Mouse (Mus musculus): ENCODE data around the gene Rilpl1. TPM values are rescaled to one million over a fixed set of nuclear protein-coding genes. Genes with fewer than 3 reads are reported as not detected.

The Rilpl1 gene
- polyA plus RNA-seq, 1 experiment from 2014 or later = 18.1 TPM

DNA sequence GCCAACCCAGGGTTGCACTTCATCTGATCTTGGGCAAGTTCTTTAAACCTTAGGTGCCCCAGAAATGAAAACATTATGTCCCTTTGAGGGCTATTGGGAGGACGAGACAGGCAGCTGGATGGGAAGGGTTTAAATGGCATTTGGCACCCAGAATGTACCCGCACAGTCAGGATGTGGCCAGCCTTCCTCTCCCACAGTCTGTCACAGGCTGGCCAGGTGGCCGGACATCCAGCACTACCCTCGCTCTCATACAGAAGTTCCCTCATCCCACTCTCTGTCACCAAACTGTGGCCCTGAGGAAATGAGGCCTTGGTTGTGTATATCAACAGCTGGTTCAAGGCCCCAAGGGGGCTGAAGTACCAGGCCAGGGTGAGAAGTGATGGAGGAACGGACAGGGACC, 6.2 kb downstream of the Rilpl1 start:
- Histone ChIP-seq H3K27ac (no peak overlapping the region), H3K4me1 (peaks cover 20% of the 10 kb centered on the region), H3K27me3 (ENCODE audit: poor library complexity, severe bottlenecking) (no peaks in the 10 kb centered on the region), H3K9me3 (peaks cover 9% of the 10 kb centered on the region; the same call in 1 of the 2 replicates), H3K36me3 (replicated peaks) (peaks cover 70% of the 10 kb centered on the region), H3K4me3 (no peak overlapping the region)
- 95% methylated on average over 5 of the region's 5 CpGs for WGBS
- DNase-seq (ENCODE audit: extremely low spot score, low spot score) = no peak

DNA sequence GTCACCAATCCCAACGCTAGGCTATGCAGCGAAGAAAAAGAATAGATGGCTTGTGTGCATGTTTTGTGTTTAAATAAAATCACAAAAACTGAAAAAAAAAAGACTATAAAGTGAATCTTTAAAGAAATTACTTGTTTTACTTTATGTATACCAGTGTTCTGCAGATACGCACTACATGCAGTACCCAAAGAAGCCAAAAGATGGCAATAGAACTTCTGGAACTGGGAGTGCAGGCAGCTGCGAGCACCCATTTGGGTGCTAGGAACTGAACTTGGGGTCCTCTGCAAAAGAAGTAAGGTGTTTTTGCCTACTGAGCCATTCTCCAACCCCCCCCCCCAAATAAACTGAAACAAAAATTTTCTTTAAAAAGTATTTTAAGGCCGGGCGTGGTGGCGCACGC, 8.2 kb downstream of the Rilpl1 start:
- Histone ChIP-seq H3K27me3 (ENCODE audit: poor library complexity, severe bottlenecking) (no peaks in the 10 kb centered on the region), H3K27ac (no peak overlapping the region), H3K4me1 (peaks cover 7% of the 10 kb centered on the region), H3K36me3 (replicated peaks) (peaks cover 86% of the 10 kb centered on the region), H3K4me3 (no peak overlapping the region), H3K9me3 (peaks cover 9% of the 10 kb centered on the region; the same call in 1 of the 2 replicates)
- DNase-seq (ENCODE audit: extremely low spot score, low spot score) = no peak
- 93% methylated on average over 8 of the region's 8 CpGs for WGBS

DNA sequence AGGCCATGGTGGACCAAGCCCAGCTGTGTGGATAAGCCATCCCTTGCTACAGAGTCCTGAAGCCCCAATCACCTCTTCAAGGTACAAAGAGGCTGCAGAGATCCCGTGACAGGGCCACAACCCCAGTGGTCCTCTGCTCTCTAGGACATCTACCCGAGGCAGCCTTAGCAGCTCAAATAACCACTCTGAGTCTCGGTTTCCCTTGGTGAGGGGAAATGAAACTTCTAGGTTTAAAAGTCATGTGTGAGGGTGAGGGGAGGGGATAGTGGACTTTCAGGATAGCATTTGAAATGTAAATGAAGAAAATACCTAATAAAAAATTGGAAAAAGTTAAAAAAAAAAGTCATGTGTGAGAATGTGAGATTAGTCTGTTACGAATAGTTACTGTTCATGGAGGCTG, 9.6 kb downstream of the Rilpl1 start:
- no peaks in the 10 kb centered on the region for H3K27me3 ChIP-seq (ENCODE audit: poor library complexity, severe bottlenecking)
- 89% methylated on average over 4 of the region's 4 CpGs for WGBS
- H3K27ac ChIP-seq = no peak overlapping the region
- peaks cover 9% of the 10 kb centered on the region; the same call in 1 of the 2 replicates for H3K9me3 ChIP-seq
- peaks cover 91% of the 10 kb centered on the region for H3K36me3 ChIP-seq (replicated peaks)
- DNase-seq (ENCODE audit: extremely low spot score, low spot score) = no peak
- H3K4me3 ChIP-seq = no peak overlapping the region
- H3K4me1 ChIP-seq = peaks cover 5% of the 10 kb centered on the region; the same call in 1 of the 2 replicates

DNA sequence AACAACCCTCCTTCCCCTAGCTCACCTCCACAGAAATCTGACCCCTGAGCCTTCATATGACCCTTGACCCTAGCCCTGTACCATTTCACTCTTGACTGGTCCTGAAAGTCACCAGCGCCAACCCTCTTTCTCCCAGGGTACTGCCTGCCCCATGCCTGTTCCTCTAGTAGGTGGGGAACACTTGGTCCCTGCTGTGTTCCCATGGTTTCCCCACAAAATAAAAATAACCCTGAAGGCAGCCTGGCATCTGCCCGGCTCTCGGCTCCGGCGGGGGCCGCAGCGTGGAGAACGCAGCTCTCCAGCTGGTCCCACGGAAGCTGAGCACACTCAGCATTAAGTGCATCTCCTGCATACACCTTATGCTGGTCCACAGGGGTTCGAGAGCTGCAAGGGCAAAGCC, 12.5 kb downstream of the Rilpl1 start:
- DNase-seq (ENCODE audit: extremely low spot score, low spot score) = no peak
- no peaks in the 10 kb centered on the region for H3K27me3 ChIP-seq (ENCODE audit: poor library complexity, severe bottlenecking)
- no peak overlapping the region; the same call in 1 of the 2 replicates for H3K4me3 ChIP-seq
- H3K9me3 ChIP-seq = peaks cover 6% of the 10 kb centered on the region; the same call in 1 of the 2 replicates
- no peak overlapping the region for H3K27ac ChIP-seq
- WGBS = 80% methylated on average over 10 of the region's 10 CpGs
- H3K36me3 ChIP-seq (replicated peaks) = peaks cover 91% of the 10 kb centered on the region
- peaks cover 5% of the 10 kb centered on the region; the same call in 1 of the 2 replicates for H3K4me1 ChIP-seq

DNA sequence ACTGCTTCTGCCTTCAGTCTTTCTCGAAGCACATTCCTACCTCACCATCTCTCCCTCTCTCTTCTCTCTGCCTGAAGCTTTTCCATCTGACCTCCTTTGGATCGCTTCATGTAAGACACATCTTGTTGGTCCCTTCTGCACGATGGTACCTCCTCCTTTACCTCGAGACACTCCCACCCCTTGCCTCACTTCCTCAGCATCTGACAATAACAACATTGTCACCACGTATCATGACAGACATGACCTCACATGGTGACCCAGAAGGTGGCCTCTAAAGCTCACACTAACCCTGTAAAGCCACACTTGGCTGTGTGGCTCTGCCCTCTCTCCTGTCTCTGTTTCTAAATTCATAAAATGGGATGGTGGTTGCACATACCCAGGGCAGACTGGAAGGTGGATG, 15.4 kb downstream of the Rilpl1 start:
- 89% methylated on average over 5 of the region's 5 CpGs for WGBS
- H3K36me3 ChIP-seq (replicated peaks) = peaks cover 98% of the 10 kb centered on the region
- DNase-seq (ENCODE audit: extremely low spot score, low spot score) = no peak

DNA sequence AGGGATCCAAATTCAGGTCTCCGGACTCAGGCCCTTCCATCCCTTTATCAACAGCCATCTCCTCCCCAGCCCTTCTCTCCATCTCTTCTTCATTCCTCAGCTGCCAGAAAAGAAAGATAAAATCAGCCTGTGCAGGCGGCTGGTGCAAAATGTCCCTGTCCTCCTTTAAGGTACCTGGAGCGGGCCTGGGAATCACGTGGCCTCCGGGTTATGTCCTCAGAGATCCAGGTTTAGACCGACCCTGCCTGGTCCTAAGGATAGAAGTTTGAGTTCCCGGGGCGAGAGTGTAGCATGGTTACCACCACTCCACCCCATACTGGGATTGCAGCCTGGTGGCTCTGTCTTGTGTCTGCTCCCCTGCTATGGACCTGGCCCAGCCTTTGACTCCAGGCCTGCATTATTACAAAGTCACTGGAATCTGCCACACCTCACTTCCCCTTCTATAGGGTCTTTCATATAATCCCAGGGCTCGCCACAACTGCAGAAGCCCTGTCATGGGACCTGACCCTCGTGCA, 20.6 kb downstream of the Rilpl1 start:
- 92% methylated on average over 10 of the region's 10 CpGs for WGBS
- Histone ChIP-seq H3K27me3 (ENCODE audit: poor library complexity, severe bottlenecking) (no peaks in the 10 kb centered on the region), H3K4me1 (no peaks in the 10 kb centered on the region), H3K9me3 (no peaks in the 10 kb centered on the region), H3K36me3 (replicated peaks) (peaks cover 94% of the 10 kb centered on the region), H3K27ac (no peak overlapping the region), H3K4me3 (no peak overlapping the region)
- no peak for DNase-seq (ENCODE audit: extremely low spot score, low spot score)

More for the DNA sequence above, 15.4 kb downstream of the Rilpl1 start:
- H3K4me1 ChIP-seq = peaks cover 5% of the 10 kb centered on the region; the same call in 1 of the 2 replicates
- no peaks in the 10 kb centered on the region for H3K9me3 ChIP-seq
- H3K4me3 ChIP-seq = no peak overlapping the region
- no peaks in the 10 kb centered on the region for H3K27me3 ChIP-seq (ENCODE audit: poor library complexity, severe bottlenecking)
- H3K27ac ChIP-seq = no peak overlapping the region

DNA sequence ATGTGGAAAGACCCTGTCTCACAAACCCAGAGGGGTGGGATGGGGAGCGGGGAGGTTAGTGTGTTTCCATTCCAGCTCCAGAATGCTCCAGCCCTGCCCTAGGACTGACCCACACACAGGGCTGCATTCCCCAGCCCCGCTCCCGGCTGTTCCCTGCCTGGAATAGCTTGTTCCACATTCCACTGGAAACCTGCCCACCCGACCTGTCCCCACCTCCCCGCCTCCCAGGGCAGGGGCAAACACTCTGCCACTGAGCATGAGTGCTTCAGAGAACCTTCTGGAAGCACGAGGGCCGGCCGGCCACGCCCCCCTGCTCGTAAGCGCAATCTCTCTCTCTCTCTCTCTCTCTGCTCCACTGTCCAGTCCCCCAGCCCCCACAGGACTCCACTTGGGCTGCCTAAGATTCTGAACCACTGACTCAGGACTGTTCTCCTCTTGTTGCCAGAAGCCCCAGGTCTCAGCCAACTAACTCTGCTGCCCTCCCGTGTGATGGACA, 21.4 kb downstream of the Rilpl1 start:
- H3K4me1 ChIP-seq = no peaks in the 10 kb centered on the region
- H3K36me3 ChIP-seq (replicated peaks) = peaks cover 94% of the 10 kb centered on the region
- H3K27me3 ChIP-seq (ENCODE audit: poor library complexity, severe bottlenecking) = no peaks in the 10 kb centered on the region
- 86% methylated on average over 12 of the region's 12 CpGs for WGBS
- no peak for DNase-seq (ENCODE audit: extremely low spot score, low spot score)
- H3K4me3 ChIP-seq = no peak overlapping the region
- H3K27ac ChIP-seq = no peak overlapping the region
- H3K9me3 ChIP-seq = no peaks in the 10 kb centered on the region

DNA sequence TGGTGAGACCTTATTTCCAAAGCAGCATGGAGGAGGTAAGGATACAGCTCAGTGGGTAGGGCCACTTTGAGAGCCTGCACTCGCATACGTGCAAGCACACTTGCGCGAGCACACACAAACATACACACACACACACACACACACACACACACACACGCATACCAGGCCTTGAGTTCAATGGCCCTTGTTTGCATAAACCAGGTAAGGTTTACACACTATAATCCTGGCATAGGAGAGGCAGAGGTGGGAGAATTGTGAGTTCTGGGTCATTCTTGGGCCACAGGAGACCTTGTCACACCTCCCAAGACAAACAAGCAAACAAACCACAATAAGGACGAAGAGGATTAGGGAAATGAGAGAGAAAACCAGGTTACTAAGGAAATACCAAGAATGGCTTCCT, 22.0 kb downstream of the Rilpl1 start:
- Histone ChIP-seq H3K4me1 (no peaks in the 10 kb centered on the region), H3K36me3 (replicated peaks) (peaks cover 95% of the 10 kb centered on the region), H3K4me3 (no peak overlapping the region), H3K27me3 (ENCODE audit: poor library complexity, severe bottlenecking) (no peaks in the 10 kb centered on the region), H3K27ac (no peak overlapping the region), H3K9me3 (no peaks in the 10 kb centered on the region)
- WGBS = 95% methylated on average over 6 of the region's 6 CpGs
- no peak for DNase-seq (ENCODE audit: extremely low spot score, low spot score)

DNA sequence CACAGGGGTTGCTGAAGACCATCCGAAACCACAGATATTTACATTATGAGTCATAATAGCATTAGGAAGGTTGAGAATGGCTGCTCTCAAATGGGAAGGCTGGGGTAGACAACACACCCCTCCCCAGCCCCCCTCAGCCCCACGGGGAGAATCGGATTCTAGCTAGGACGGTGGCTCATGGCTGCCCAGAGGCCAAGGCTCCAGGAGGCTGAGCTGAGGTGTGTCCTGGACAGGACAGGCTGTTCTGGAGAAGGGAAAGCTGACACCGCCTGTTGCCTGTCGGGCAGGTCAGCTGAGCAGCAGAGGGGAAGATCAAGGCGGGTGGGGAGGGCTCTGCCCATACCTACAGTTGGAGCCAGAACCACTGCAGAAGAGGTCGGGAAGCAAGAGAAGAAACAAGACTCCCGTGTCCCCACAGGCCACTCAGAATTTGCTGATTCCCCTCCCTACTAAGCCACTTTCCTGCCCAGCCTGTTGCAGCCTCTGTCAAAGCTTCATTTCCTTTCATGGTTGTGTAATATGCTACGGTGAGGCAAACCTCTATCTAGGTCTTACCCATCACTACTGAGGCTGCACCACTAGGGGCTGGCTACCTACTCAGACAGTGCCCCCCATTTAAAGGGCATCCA, 24.3 kb downstream of the Rilpl1 start:
- H3K27me3 ChIP-seq (ENCODE audit: poor library complexity, severe bottlenecking) = no peaks in the 10 kb centered on the region

DNA sequence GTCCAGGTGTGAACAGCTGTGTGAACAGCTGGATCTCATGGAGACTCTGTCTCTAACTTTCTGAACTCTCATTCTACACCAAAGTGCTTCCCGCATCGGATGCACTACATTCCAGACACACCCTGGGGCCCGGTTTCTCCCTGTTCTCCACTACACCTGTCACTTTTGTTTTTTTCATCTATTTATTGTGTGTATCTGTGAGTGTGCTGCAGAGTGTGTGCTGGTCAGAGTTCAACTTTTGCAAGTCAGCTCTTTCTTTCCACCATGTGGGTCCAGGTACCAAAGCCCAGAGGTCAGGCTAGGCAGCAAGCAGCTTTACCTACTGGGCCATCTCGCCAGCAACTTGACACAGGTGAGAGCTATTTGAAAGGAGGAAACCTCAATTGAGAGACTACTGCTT, 26.0 kb downstream of the Rilpl1 start:
- no peak overlapping the region for H3K27ac ChIP-seq
- H3K4me3 ChIP-seq = no peak overlapping the region
- no peaks in the 10 kb centered on the region for H3K27me3 ChIP-seq (ENCODE audit: poor library complexity, severe bottlenecking)
- H3K9me3 ChIP-seq = no peaks in the 10 kb centered on the region
- no peaks in the 10 kb centered on the region for H3K4me1 ChIP-seq
- H3K36me3 ChIP-seq (replicated peaks) = peaks cover 95% of the 10 kb centered on the region
- WGBS = 92% methylated on average over 4 of the region's 4 CpGs
- no peak for DNase-seq (ENCODE audit: extremely low spot score, low spot score)

More for the DNA sequence above, 24.3 kb downstream of the Rilpl1 start:
- H3K4me1 ChIP-seq = no peaks in the 10 kb centered on the region
- H3K9me3 ChIP-seq = no peaks in the 10 kb centered on the region
- 86% methylated on average over 10 of the region's 10 CpGs for WGBS
- DNase-seq (ENCODE audit: extremely low spot score, low spot score) = no peak
- no peak overlapping the region for H3K27ac ChIP-seq
- peaks cover 95% of the 10 kb centered on the region for H3K36me3 ChIP-seq (replicated peaks)
- H3K4me3 ChIP-seq = no peak overlapping the region

DNA sequence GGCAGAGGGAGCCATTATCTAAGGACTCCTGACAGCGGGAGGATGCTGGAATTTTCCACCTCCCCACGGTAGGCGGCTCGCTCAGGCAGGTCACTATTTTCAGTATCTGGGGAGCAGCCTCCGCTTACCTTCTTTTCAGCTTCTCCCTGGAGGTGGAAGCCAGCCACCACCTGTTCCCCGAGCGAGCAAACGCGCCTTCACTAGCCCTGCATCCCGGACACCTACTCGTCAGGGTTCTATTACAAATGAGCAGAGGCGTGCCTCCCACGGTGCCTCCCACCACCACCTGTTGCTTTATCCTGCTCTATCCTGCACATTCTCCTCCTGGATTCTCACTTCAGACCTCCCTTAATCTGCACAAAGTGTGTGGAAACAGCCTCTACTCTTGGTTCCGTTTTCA, 27.4 kb downstream of the Rilpl1 start:
- DNase-seq (ENCODE audit: extremely low spot score, low spot score) = no peak
- Histone ChIP-seq H3K27me3 (ENCODE audit: poor library complexity, severe bottlenecking) (no peaks in the 10 kb centered on the region), H3K4me1 (peaks cover 8% of the 10 kb centered on the region), H3K27ac (no peak overlapping the region), H3K9me3 (no peaks in the 10 kb centered on the region), H3K4me3 (no peak overlapping the region), H3K36me3 (replicated peaks) (peaks cover 94% of the 10 kb centered on the region)
- 63% methylated on average over 14 of the region's 14 CpGs for whole genome bisulfite sequencing

DNA sequence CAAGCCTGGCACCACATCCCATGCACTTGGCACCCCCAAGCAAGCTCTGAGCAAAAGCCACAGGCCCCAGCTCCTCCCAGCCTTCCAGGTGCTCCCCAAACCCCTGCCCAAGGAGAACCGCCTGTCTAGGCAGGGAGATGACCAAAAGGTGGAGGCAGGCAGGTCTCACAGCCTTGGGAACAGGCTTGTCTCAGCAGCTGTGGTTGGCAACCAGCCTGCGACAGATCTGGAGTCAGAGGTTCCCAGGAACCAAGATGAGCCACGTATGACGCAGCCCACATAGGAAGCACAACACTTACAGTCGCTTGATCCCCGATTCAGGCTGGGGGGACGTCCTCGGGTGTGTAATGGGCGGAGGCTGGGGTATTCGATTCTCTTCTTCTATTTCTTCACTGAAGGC, 29.6 kb downstream of the Rilpl1 start:
- no peak overlapping the region for H3K4me3 ChIP-seq
- H3K4me1 ChIP-seq = peaks cover 8% of the 10 kb centered on the region
- H3K9me3 ChIP-seq = no peaks in the 10 kb centered on the region
- DNase-seq (ENCODE audit: extremely low spot score, low spot score) = no peak
- H3K27ac ChIP-seq = no peak overlapping the region
- H3K27me3 ChIP-seq (ENCODE audit: poor library complexity, severe bottlenecking) = no peaks in the 10 kb centered on the region
- H3K36me3 ChIP-seq (replicated peaks) = peaks cover 95% of the 10 kb centered on the region
- 92% methylated on average over 10 of the region's 10 CpGs for WGBS

DNA sequence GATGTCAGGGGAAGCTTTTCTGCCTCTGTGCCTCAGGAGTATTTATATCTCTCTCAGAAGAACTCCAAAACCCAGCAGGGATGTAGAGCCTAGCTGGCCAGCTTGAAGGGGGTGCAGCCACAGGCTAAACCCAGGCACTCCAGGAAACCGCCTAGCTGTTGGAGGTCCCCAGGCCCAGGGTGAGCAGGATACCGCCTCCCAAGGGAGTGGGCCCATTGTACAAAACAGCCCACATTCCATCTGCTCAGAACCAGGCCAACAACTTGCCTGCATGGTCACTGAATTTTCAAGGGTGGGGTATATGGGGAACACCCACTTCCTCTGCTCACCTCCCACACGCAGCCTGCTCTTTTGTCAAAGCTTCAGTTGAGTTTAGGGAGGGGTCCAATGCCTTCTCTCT, 30.6 kb downstream of the Rilpl1 start:
- Histone ChIP-seq H3K27ac (no peak overlapping the region), H3K27me3 (ENCODE audit: poor library complexity, severe bottlenecking) (no peaks in the 10 kb centered on the region), H3K9me3 (no peaks in the 10 kb centered on the region), H3K4me1 (peaks cover 8% of the 10 kb centered on the region), H3K4me3 (no peak overlapping the region), H3K36me3 (replicated peaks) (peaks cover 95% of the 10 kb centered on the region)
- WGBS = 95% methylated on average over 3 of the region's 3 CpGs
- DNase-seq (ENCODE audit: extremely low spot score, low spot score) = no peak

All from forebrain, embryonic 10.5 days (tissue).